Mouse (Mus musculus) embryonic facial prominence, embryonic 13.5 days (tissue): ENCODE measurements at regions not wholly inside any gene's neighbourhood (a gene's known extent, or its start where the extent isn't known, plus 50 kb on each side); places are given as distances from the start of the nearest gene placed in this dataset.

Source experiments
- ATAC-seq: fragments of 200-750 bp; cut with Nextera tagmentation; 2 replicates; pipeline ENCODE4 v1.8.0; 2017; ENCODE audit warnings: low read depth; ENCODE audit not compliant: insufficient number of reproducible peaks, insufficient read depth, low FRiP score, low TSS enrichment
- H3K27ac ChIP-seq: fragments of 300-500 bp; sonication (generic); 2 replicates; pipeline ENCODE4 v1.5.1; 2015; ENCODE audit warnings: moderate library complexity, mild to moderate bottlenecking, inconsistent platforms
- H3K27me3 ChIP-seq: fragments of 300-500 bp; sonication (generic); 2 replicates; pipeline ENCODE4 v1.6.1; 2015; ENCODE audit warnings: mild to moderate bottlenecking, inconsistent platforms
- H3K36me3 ChIP-seq: fragments of 300-500 bp; sonication (generic); 2 replicates; pipeline ENCODE4 v1.6.1; 2015; ENCODE audit warnings: mild to moderate bottlenecking, inconsistent platforms
- H3K4me1 ChIP-seq: fragments of 300-500 bp; sonication (generic); 2 replicates; pipeline ENCODE4 v1.6.1; 2015; ENCODE audit warnings: inconsistent platforms
- H3K4me2 ChIP-seq: fragments of 300-500 bp; sonication (generic); 2 replicates; pipeline ENCODE4 v1.6.1; 2015; ENCODE audit warnings: moderate library complexity, mild to moderate bottlenecking, inconsistent platforms
- H3K4me3 ChIP-seq: fragments of 300-500 bp; sonication (generic); 2 replicates; pipeline ENCODE4 v1.5.1; 2015; ENCODE audit warnings: mild to moderate bottlenecking, inconsistent platforms
- H3K9ac ChIP-seq: fragments of 300-500 bp; sonication (generic); 2 replicates; pipeline ENCODE4 v1.6.1; 2015; ENCODE audit warnings: mild to moderate bottlenecking, inconsistent platforms
- H3K9me3 ChIP-seq: fragments of 300-500 bp; sonication (generic); 2 replicates; pipeline ENCODE4 v1.6.1; 2016; ENCODE audit warnings: inconsistent platforms
- WGBS: fragments of 180-500 bp; shearing (Covaris S2); methylation state at CpG from one replicate; pipeline ENCODE4 v1.1.7; 2015; ENCODE audit warnings: mixed read lengths; 5-methylcytosine and 5-hydroxymethylcytosine counted together

- Histone ChIP-seq H3K27me3 (0 out of 2 replicates have a peak, but pooled peaks cover under 1% of the 10 kb centered on the region), H3K27ac (peak overlapping the region; percentile 48; the same call in 1 of the 2 replicates), H3K4me3 (no peak overlapping the region), H3K4me2 (no peak overlapping the region), H3K4me1 (peaks cover 41% of the 10 kb centered on the region), H3K36me3 (no peaks in the 10 kb centered on the region), H3K9ac (no peak overlapping the region), H3K9me3 (no peaks in the 10 kb centered on the region)
- WGBS = 36% methylated on average over 11 of the region's 11 CpGs
- peak; percentile 37; the same call in 1 of the 2 replicates for ATAC-seq
Measured at GRCm38 (mm10) chr9:120679822-120680426, 108.7 kb downstream of the Rpl14 start.

GRCm38 (mm10) chr9:120681404-120681803 lies 110.2 kb downstream of the Rpl14 start:
- ATAC-seq = no peak
- Histone ChIP-seq H3K36me3 (no peaks in the 10 kb centered on the region), H3K4me3 (no peak overlapping the region), H3K27me3 (no peaks in the 10 kb centered on the region), H3K9ac (no peak overlapping the region), H3K9me3 (no peaks in the 10 kb centered on the region), H3K4me1 (peaks cover 28% of the 10 kb centered on the region), H3K27ac (no peak overlapping the region), H3K4me2 (no peak overlapping the region)
- WGBS = 20% methylated on average over 7 of the region's 7 CpGs

- Histone ChIP-seq H3K4me2 (no peak overlapping the region), H3K4me1 (peaks cover 26% of the 10 kb centered on the region), H3K27ac (no peak overlapping the region), H3K36me3 (no peaks in the 10 kb centered on the region), H3K9me3 (no peaks in the 10 kb centered on the region), H3K9ac (no peak overlapping the region), H3K27me3 (no peaks in the 10 kb centered on the region), H3K4me3 (no peak overlapping the region)
- no peak for ATAC-seq
- 8% methylated on average over 6 of the region's 7 CpGs for WGBS
Measured at GRCm38 (mm10) chr9:120685961-120686360, 114.7 kb downstream of the Rpl14 start.

DNA sequence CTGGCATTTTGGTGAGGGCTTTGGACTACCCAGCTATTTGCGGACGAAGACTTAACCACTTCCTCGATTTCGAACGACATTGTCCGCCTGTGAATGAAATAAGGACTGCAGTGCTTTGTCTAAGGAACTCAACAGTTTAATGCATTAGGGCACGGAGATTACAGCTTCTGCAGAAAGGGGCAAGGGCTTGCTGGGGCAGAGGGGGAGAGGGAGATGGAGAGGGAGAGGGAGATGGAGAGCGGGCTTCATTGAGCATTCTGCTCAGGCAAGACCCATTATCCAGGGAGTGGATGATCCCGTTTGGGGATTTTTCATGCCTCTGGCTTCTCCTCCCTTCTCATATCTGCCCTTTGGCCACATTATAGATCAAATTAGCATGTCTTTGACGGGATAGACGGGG lies 117.8 kb downstream of the Rpl14 start:
- Histone ChIP-seq H3K27me3 (no peaks in the 10 kb centered on the region), H3K27ac (no peak overlapping the region), H3K4me3 (no peak overlapping the region), H3K4me2 (no peak overlapping the region), H3K9ac (no peak overlapping the region), H3K9me3 (no peaks in the 10 kb centered on the region), H3K4me1 (peaks cover 39% of the 10 kb centered on the region), H3K36me3 (no peaks in the 10 kb centered on the region)
- 72% methylated on average over 11 of the region's 11 CpGs for WGBS
- no peak for ATAC-seq

- no peak for ATAC-seq
- Histone ChIP-seq H3K4me3 (peak overlapping the region; percentile 16; the same call in 1 of the 2 replicates), H3K4me1 (peaks cover 36% of the 10 kb centered on the region), H3K9me3 (no peaks in the 10 kb centered on the region), H3K4me2 (peak overlapping the region; percentile 56), H3K9ac (peak overlapping the region; percentile 8; the same call in 1 of the 2 replicates), H3K36me3 (no peaks in the 10 kb centered on the region), H3K27me3 (no peaks in the 10 kb centered on the region), H3K27ac (peak overlapping the region; percentile 99)
- 11% methylated on average over 5 of the region's 5 CpGs for WGBS
Measured at GRCm38 (mm10) chr9:120690510-120690909, 119.3 kb downstream of the Rpl14 start.

GRCm38 (mm10) chr9:120690961-120691941 lies 120.0 kb downstream of the Rpl14 start:
- Histone ChIP-seq H3K9ac (peak overlapping the region; percentile 55; the same call in 1 of the 2 replicates), H3K36me3 (no peaks in the 10 kb centered on the region), H3K4me3 (peak overlapping the region; percentile 19), H3K27ac (peak overlapping the region; percentile 99), H3K4me1 (peaks cover 36% of the 10 kb centered on the region), H3K4me2 (peak overlapping the region; percentile 56), H3K9me3 (no peaks in the 10 kb centered on the region), H3K27me3 (no peaks in the 10 kb centered on the region)
- 1% methylated on average over 29 of the region's 30 CpGs for WGBS
- peak; percentile 86 for ATAC-seq

DNA sequence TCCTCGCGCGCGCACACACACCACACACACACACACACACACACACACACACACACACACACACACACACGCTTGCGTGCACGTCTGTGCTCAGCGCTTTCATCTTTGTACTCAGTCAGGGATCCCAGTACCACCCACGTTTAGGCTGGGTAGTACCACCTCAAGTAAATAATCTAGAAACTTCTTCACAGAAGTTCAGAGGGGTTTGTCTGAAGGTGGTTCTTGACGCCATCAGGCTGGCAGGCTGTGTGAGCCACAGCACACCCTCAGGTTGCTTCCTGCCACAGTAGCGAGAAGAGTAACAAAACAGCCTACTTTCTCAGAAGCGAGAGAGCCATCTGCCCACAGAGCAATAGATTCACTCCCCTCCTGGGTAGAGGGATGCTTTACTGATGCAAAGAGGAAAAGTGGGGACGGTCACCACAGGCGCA lies 120.7 kb downstream of the Rpl14 start:
- Histone ChIP-seq H3K27ac (peak overlapping the region; percentile 99), H3K36me3 (no peaks in the 10 kb centered on the region), H3K4me3 (peak overlapping the region; percentile 19), H3K27me3 (no peaks in the 10 kb centered on the region), H3K4me1 (peaks cover 36% of the 10 kb centered on the region), H3K9ac (peak overlapping the region; percentile 55), H3K9me3 (no peaks in the 10 kb centered on the region), H3K4me2 (peak overlapping the region; percentile 56)
- no peak for ATAC-seq
- WGBS = 15% methylated on average over 13 of the region's 14 CpGs

GRCm38 (mm10) chr9:120694457-120694856 lies 123.2 kb downstream of the Rpl14 start:
- H3K4me2 ChIP-seq = no peak overlapping the region
- peaks cover 33% of the 10 kb centered on the region for H3K4me1 ChIP-seq
- no peak overlapping the region for H3K4me3 ChIP-seq
- ATAC-seq = no peak
- H3K27me3 ChIP-seq = no peaks in the 10 kb centered on the region
- WGBS = 83% methylated on average over 5 of the region's 5 CpGs
- H3K27ac ChIP-seq = no peak overlapping the region
- no peak overlapping the region for H3K9ac ChIP-seq
- no peaks in the 10 kb centered on the region for H3K36me3 ChIP-seq
- H3K9me3 ChIP-seq = no peaks in the 10 kb centered on the region

DNA sequence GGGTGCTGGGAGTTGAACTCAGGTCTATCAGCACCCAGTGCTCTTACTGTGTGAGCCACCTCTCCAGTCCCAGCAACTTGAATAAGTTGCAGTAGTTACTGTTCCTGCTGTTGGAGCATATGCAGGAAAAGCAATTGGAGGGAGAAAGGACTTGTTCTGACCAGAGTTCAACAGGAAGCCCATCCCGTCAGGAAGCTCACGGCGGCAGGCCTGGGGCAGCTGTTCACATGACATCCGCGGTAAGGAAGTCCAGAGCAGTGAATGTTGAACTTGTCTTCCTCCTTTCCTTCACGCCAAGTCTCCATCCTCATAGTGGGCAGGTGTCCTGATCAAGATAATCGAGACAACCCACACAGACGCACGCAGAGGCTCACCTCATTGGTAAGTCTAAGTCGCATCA lies 124.7 kb downstream of the Rpl14 start:
- Histone ChIP-seq H3K36me3 (no peaks in the 10 kb centered on the region), H3K4me2 (no peak overlapping the region), H3K9me3 (no peaks in the 10 kb centered on the region), H3K9ac (no peak overlapping the region), H3K27ac (no peak overlapping the region), H3K27me3 (no peaks in the 10 kb centered on the region), H3K4me1 (peaks cover 18% of the 10 kb centered on the region), H3K4me3 (no peak overlapping the region)
- no peak for ATAC-seq
- 84% methylated on average over 10 of the region's 10 CpGs for WGBS

- Histone ChIP-seq H3K36me3 (no peaks in the 10 kb centered on the region), H3K9me3 (no peaks in the 10 kb centered on the region), H3K27ac (no peak overlapping the region), H3K27me3 (no peaks in the 10 kb centered on the region), H3K4me3 (no peak overlapping the region), H3K4me1 (peaks cover 5% of the 10 kb centered on the region), H3K9ac (no peak overlapping the region), H3K4me2 (no peak overlapping the region)
- ATAC-seq = no peak
- WGBS = 85% methylated on average over 7 of the region's 7 CpGs
Measured at GRCm38 (mm10) chr9:120697749-120698148, 126.5 kb downstream of the Rpl14 start.

DNA sequence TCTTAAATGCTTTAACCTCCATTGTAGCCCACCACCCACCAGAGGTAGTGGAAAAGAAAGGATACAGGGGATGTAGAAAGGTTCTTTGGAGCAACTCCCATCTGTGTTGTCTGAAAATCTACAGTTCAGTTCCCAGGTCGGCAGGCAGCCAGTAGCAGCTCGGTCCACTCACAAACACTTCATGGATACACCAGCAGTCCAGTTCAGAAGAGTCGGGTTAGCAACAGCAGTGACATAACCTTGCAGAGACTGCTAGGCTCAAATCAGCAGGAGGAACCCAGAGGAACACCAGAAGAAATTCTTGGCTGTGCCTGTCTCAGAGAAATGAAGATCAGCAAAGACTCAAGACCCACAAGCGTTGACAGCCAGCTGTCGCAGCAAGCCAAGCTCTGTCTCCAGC lies 128.5 kb downstream of the Rpl14 start:
- Histone ChIP-seq H3K27ac (no peak overlapping the region), H3K4me2 (no peak overlapping the region), H3K36me3 (no peaks in the 10 kb centered on the region), H3K9me3 (no peaks in the 10 kb centered on the region), H3K4me1 (peaks cover 10% of the 10 kb centered on the region), H3K9ac (no peak overlapping the region), H3K27me3 (no peaks in the 10 kb centered on the region), H3K4me3 (no peak overlapping the region)
- ATAC-seq = no peak
- WGBS = 83% methylated on average over 5 of the region's 5 CpGs
